Mouse (Mus musculus) cerebellum, adult 9-11 months (tissue): ENCODE data around the gene Zpbp.
A peak's percentile ranks its signal among the peaks of the same experiment; 100 is the strongest.

Experiments
- DNase-seq: peaks from one replicate; pipeline ENCODE4 v3.0.0; 2022

Zpbp gene

DNA sequence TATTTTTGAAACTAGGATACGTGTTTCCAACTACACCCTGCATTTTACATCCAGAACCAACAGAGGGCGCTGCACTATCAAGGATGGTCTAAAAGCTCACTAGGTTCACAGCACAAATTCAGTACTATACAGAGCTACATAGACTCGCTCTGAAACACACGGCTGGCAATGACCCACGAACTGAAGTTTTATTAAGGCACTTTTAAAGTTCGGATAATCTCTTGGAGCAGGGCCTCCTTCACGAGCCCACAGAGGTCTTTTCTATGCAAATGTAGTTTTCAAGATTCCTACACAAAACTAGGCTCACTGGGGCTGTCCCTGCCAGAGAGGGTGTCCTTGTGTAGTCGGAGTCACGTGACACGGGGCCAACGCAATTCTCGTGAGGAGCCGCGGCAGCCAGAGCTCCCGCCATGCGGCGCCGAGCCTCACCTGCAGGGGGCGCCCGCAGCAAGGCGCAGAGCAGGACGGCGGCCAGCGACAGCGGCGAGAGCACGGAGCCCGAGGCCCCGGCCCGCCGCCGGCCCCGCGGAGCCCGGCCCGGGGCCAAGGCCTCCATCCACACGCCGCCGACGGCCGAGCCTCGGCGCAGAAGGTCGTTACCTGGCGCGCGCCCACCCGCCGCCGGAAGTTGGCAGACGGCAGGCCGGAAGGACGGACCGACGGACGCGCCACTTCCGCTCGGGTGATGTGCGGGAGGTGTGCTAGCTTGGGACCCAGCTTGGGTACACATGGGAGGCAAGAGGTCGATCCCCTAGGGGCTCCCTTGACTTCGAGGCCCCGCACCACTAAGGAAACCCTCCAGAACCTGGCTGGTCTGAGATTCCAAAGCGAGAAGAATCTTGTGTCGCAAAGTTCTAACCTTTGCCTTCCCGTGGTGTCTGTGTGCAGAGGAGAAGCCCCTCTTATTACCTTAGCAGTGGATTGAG is at the start of gene Zpbp, which contains the start of gene Spata48:
Zpbp (minus strand) TSS at position 774 of the 926 bp plus-strand sequence.
Spata48 (plus strand) TSS at position 460 of the 926 bp plus-strand sequence.
- DNase-seq: peak; percentile 81

GRCm38 (mm10) chr11:11509413-11509812 is 47.2 kb upstream of the Zpbp start:
- DNase-seq: no peak

DNA sequence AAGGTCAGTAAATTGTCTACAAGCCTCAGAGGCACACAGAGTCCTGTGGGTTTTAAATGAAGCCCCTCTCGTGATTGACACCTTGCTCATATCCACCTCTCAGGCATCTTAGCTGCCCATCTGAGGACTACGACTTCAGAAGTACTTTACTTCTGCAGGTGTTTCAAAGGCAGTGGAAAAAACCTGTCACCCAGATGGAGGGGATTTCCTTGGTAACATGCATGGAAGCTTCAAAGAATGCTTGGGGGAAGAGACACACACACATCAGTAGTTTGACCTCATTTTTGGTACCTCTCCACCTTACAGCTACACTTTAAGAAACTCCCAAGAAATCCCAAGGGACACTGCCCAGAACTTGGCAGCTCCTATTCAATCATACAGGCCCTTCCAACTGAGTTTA is 44.0 kb upstream of the Zpbp start:
- DNase-seq: no peak

GRCm38 (mm10) chr11:11499944-11500343 is 37.7 kb upstream of the Zpbp start:
- no peak for DNase-seq

DNA sequence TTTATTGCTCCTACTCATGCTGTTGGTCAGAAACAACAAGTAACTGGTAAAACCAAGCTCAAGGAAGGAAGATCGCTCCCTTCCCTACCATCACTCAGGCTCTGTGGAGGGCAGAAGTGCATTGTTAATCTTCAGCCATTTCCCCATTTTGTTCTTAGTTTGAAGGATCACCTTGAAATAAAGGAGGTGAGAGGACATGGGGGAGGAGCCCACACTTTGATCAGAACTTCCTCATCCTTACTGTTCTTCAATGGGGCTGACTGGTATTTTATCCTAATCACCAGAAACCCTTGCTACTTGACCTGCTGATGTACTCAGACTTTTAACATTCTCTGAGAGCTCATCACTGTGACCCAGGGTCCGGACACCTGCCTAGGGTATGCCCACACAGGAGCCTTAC is 33.5 kb upstream of the Zpbp start:
- DNase-seq: no peak

GRCm38 (mm10) chr11:11492044-11492443 is 29.8 kb upstream of the Zpbp start:
- no peak for DNase-seq

DNA sequence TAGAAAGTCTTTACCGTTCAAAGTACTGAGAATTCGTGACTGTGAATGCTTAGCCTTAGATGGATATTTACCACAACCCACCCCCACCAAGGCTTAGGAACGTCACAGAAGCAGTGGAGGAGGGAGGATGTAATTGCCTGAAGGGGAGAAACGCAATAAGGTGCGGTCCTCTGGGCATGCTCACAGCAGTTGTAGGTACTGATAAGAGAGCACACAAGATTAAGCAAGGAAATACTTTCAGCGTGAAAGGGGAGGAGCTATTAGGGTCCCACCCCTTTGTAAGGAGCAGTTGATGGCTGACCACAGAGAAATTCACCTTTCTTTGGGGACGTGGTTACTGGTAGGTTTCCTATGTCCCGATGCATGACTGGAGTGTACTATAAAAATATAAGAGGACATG is 22.2 kb upstream of the Zpbp start:
- DNase-seq: no peak

DNA sequence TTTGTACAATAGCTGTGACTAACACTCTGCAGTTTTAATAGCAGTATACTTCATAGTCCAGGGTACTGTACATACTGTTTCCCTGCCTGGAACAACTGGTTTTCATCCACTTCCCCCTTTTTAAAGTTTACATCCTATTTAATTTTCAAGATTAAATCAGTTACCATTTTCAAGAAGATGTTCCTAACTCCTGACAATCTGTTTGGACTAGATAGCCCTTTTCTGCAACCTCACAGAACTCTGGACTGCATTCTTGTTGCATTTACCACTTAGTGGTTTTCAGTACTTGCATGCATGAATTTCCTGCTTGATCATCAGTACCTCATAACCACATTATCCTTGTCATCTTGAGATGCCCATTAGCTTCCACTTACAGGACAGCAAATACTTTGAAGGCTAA is 6.7 kb upstream of the Zpbp start:
- no peak for DNase-seq

GRCm38 (mm10) chr11:11462561-11462890 is 318 bp upstream of the Zpbp start:
- DNase-seq: no peak

GRCm38 (mm10) chr11:11455037-11455436 is 7.2 kb downstream of the Zpbp start:
- DNase-seq: no peak

DNA sequence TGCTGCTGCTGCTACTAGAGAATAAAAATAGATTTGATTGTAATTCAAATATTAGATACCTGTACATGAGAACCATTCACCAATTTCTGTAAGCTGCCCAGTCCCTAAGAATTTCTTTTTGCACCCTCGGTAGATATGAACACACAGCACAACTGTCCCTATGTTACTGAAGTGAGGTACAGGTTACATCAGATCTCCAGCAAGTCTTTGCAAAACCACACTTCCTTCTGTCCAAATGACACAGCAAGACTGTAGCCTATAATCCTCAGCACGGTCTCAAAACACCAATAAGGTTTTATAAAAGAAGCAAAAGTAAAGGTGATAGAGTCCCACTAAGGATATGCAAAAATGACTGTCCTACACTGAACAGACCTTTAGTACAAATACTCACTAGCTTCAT is 44.9 kb downstream of the Zpbp start:
- DNase-seq: no peak

- no peak for DNase-seq
Observed at GRCm38 (mm10) chr11:11414188-11414587, 48.0 kb downstream of the Zpbp start.

DNA sequence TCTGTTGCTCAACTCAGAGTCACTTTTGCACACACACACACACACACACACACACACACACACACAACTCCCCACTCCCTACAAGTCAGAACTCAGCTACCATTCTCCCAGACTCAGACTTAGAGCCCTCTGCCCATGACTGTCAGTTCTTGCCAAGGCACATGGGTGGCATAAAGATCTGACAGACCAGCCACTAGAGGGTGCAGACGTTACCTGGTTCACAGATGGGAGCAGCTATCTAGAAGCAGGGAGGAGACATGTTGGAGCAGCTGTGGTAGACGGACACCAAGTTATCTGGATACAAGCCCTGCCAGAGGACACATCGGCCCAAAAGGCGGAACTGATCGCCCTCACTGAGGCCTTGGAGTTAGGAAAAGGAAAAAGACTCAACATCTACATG is 67.5 kb downstream of the Zpbp start:
- DNase-seq: no peak

DNA sequence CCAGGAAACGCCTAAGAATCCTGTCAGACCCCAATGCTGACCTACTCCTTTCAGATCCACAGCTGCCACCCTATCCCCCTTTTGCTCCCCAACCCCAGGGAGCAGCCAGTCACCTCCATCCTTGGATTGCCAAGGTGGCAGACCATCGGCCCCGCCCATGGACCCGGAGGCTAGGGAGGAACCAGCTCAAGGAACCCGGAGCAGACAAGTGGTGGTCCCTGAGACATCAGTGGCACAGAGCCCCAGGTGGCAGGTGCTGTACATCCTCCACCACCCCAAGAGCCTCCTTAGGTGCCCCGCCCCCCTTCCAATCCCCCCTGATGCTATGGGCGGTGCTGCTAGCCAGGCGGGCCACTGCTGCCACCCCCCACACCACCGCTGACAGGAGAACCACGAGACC is 69.0 kb downstream of the Zpbp start:
- DNase-seq: no peak

DNA sequence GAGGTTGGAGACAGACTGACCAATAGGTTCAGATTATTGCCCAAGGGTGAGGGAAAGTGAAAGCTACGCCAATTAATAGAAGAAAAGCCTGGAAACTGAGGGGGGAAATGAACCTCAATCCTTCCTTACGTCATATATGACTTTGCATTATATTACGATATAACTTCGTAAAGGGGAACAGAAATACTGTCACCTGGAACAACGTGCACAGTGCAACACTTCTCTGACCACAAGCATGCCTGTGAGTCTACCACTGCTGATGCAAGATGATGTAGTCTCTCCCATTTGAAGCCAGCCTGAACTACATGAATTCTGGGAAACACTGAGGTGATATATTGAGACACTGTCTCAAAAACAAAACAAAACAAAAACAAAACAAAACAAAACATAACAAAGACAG is 90.9 kb downstream of the Zpbp start:
- no peak for DNase-seq

DNA sequence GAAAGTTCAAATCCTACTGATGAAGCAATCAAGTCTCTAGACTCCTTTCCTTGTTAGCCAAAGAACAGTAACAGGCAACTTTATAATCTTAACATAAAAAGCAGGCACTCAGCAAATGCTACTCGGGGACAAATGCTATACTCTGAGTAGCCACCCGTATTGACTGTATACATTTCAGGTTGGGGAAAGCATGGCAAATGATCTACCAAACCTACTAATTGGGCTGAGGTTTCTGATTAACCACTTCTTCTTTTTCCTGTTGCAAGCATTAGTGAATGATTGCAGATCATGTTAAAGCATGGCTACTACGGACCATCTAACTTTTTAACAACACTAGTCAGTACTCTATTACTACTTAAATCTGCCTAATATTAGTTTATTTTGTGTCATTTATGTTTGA is 178.7 kb downstream of the Zpbp start:
- DNase-seq: no peak

DNA sequence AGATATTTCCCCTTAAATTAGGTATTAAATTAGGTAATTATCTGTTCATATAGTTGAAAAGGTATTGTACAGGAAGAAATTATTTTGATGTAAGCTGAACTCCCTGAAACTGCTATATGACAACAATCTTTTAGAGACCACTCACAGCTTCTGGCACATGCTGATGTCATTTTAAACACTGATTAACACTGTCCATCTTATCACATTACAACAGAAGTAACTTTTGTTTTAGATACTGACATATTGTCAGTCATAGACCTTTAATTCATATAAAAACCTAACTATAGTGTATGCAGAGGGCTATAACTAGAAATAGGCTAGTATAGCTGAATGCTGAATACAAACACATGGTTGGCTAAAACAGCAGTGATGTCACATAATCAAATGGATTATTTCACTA is 182.1 kb downstream of the Zpbp start:
- DNase-seq: no peak

- no peak for DNase-seq
Observed at GRCm38 (mm10) chr11:11257348-11257747, 204.9 kb downstream of the Zpbp start.

DNA sequence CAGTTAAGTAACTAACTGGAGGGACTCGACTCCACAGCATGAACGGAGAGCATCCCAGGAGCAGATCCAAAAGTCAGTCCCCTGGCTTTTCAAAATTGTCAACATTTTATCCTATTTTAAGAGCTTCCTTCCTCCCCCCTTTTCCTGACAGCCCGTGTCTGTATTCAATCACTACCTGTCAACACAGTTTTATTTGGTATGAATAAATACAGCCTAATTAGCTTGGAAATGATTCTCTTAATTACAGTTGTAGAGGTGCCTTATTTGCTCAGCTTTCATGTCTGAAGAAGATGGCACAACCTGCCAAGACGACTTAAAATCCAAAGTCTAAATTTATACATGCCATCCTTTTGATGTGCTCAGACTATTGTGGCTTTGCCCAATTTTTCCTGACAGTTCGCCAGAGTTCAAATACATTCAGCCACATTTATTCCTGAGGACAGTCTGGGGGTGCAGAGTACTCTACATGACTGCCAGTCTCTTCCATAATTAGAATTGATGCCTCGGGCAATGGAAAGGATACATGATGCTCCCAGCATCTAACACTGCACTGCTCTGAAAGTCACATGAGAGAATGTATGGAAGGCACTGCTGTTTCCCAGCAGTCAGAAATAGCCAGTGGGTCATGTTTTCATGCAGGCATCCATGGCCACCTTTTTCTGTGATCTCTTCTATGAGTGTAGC is 219.4 kb downstream of the Zpbp start:
- DNase-seq: no peak

DNA sequence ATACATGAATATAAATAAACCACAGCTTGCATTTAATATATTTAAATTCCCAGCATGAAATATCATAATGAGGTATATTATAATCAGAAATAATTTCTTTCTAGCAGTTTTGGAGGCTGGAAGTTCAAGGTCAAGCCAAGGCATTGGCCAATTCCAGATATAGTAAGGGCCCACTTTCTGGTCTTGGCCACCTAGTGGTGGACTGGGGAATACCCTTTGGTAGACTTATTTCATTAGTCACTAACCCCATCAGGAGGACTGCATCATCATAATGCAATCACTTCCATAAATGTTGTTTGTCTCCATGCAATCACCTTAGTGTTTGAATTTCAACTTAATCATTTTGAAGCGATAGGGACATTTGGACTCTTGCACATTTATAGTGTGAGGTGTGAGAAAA is 222.9 kb downstream of the Zpbp start:
- DNase-seq: no peak
